Mouse (Mus musculus) limb, embryonic 13.5 days (tissue): ENCODE measurements around the gene Ppp1r27. TPM values are rescaled to one million over a fixed set of nuclear protein-coding genes. Genes with fewer than 3 reads are reported as not detected.

Experiments
- ATAC-seq: fragments of 200-750 bp; cut with Nextera tagmentation; 2 replicates; pipeline ENCODE4 v1.8.0; 2017; ENCODE audit warnings: low read depth, moderate number of reproducible peaks, moderate TSS enrichment; ENCODE audit not compliant: low FRiP score
- H3K27ac ChIP-seq: fragments of 300-500 bp; sonication (generic); 2 replicates; pipeline ENCODE4 v1.5.1; 2015; ENCODE audit warnings: inconsistent platforms, mild to moderate bottlenecking, moderate library complexity
- H3K27me3 ChIP-seq: fragments of 300-500 bp; sonication (generic); 2 replicates; pipeline ENCODE4 v1.6.1; 2015; ENCODE audit warnings: mild to moderate bottlenecking, inconsistent platforms
- H3K36me3 ChIP-seq: fragments of 300-500 bp; sonication (generic); 2 replicates; pipeline ENCODE4 v1.6.1; 2015; ENCODE audit warnings: inconsistent platforms, mild to moderate bottlenecking, moderate library complexity
- H3K4me1 ChIP-seq: fragments of 300-500 bp; sonication (generic); 2 replicates; pipeline ENCODE4 v1.6.1; 2015; ENCODE audit warnings: inconsistent platforms
- H3K4me2 ChIP-seq: fragments of 300-500 bp; sonication (generic); replicated peaks from 2 replicates; pipeline ENCODE4 v1.6.1; 2015; ENCODE audit warnings: inconsistent platforms, mild to moderate bottlenecking, moderate library complexity
- H3K4me3 ChIP-seq: fragments of 300-500 bp; sonication (generic); 2 replicates; pipeline ENCODE4 v1.5.1; 2015; ENCODE audit warnings: moderate library complexity, mild to moderate bottlenecking, inconsistent platforms
- H3K9ac ChIP-seq: fragments of 300-500 bp; sonication (generic); 2 replicates; pipeline ENCODE4 v1.6.1; 2015; ENCODE audit warnings: mild to moderate bottlenecking, inconsistent platforms
- H3K9me3 ChIP-seq: fragments of 300-500 bp; sonication (generic); 2 replicates; pipeline ENCODE4 v1.6.1; 2016; ENCODE audit warnings: inconsistent platforms
- WGBS: fragments of 180-500 bp; shearing (Covaris S2); methylation state at CpG from one replicate; pipeline ENCODE4 v1.1.7; 2015; 5-methylcytosine and 5-hydroxymethylcytosine counted together
- polyA plus RNA-seq: library from polyadenylated mRNA; unstranded; fragments of >200 nt; fragmentation: Nextera tagmentation; extraction: Ambion mirVana; gene quantifications from 2 replicates; pipeline ENCODE4 v1.2.1, GENCODE M21; 2015

Gene Ppp1r27
- polyA plus RNA-seq, 1 experiment from 2014 or later, result 0.59 TPM

- Histone ChIP-seq H3K9ac (no peak overlapping the region), H3K4me3 (no peak overlapping the region), H3K27me3 (peaks cover 49% of the 10 kb centered on the region), H3K9me3 (no peaks in the 10 kb centered on the region), H3K4me1 (peaks cover 41% of the 10 kb centered on the region), H3K36me3 (no peaks in the 10 kb centered on the region), H3K4me2 (no peak overlapping the region), H3K27ac (no peak overlapping the region)
- ATAC-seq, result no peak
- WGBS, result 65% methylated on average over 3 of the region's 3 CpGs
Measured at GRCm38 (mm10) chr11:120535804-120536203, 15.1 kb downstream of the Ppp1r27 start.

- Histone ChIP-seq H3K9me3 (no peaks in the 10 kb centered on the region), H3K4me2 (no peak overlapping the region), H3K4me3 (no peak overlapping the region), H3K27me3 (peaks cover 55% of the 10 kb centered on the region), H3K27ac (no peak overlapping the region), H3K36me3 (no peaks in the 10 kb centered on the region), H3K9ac (no peak overlapping the region), H3K4me1 (peaks cover 40% of the 10 kb centered on the region)
- 75% methylated on average over 3 of the region's 3 CpGs for WGBS
- no peak for ATAC-seq
Measured at GRCm38 (mm10) chr11:120535145-120535544, 15.8 kb downstream of the Ppp1r27 start.

- H3K4me2 ChIP-seq, result no peak overlapping the region
- H3K36me3 ChIP-seq, result no peaks in the 10 kb centered on the region
- H3K27ac ChIP-seq, result no peak overlapping the region
- peaks cover 66% of the 10 kb centered on the region for H3K27me3 ChIP-seq
- WGBS, result 84% methylated on average over 8 of the region's 8 CpGs
- H3K9ac ChIP-seq, result no peak overlapping the region
- peaks cover 33% of the 10 kb centered on the region for H3K4me1 ChIP-seq
- no peak for ATAC-seq
- no peak overlapping the region for H3K4me3 ChIP-seq
- no peaks in the 10 kb centered on the region for H3K9me3 ChIP-seq
Measured at GRCm38 (mm10) chr11:120534093-120534492, 16.8 kb downstream of the Ppp1r27 start.

GRCm38 (mm10) chr11:120531646-120532045, 19.3 kb downstream of the Ppp1r27 start:
- no peaks in the 10 kb centered on the region for H3K36me3 ChIP-seq
- WGBS, result 32% methylated on average over 9 of the region's 9 CpGs
- 0 out of 2 replicates have a peak overlapping the region, but pooled peaks have one; percentile 72 for H3K9ac ChIP-seq
- H3K27me3 ChIP-seq, result peaks cover 83% of the 10 kb centered on the region
- peak overlapping the region; percentile 91 for H3K4me2 ChIP-seq
- H3K4me3 ChIP-seq, result peak overlapping the region; percentile 53
- no peak overlapping the region for H3K27ac ChIP-seq
- no peak for ATAC-seq
- H3K9me3 ChIP-seq, result no peaks in the 10 kb centered on the region
- peaks cover 23% of the 10 kb centered on the region for H3K4me1 ChIP-seq

GRCm38 (mm10) chr11:120530085-120530964, 20.6 kb downstream of the Ppp1r27 start, which contains the start of gene Gcgr:
Gene Gcgr, plus strand, starts transcription at chr11:120530699.
- Histone ChIP-seq H3K27ac (no peak within 1 kb of the TSS), H3K4me2 (peak within 1 kb of the TSS; percentile 91), H3K36me3 (no peaks in the 10 kb centered on the region), H3K27me3 (peaks cover 77% of the 10 kb centered on the region), H3K4me3 (peak within 1 kb of the TSS; percentile 53), H3K9ac (peak within 1 kb of the TSS; percentile 72), H3K4me1 (peaks cover 23% of the 10 kb centered on the region), H3K9me3 (no peaks in the 10 kb centered on the region)
- ATAC-seq, result peak; percentile 40
- WGBS, result 8% methylated on average over 46 of the region's 62 CpGs

- peaks cover 23% of the 10 kb centered on the region for H3K4me1 ChIP-seq
- no peak overlapping the region for H3K9ac ChIP-seq
- H3K9me3 ChIP-seq, result no peaks in the 10 kb centered on the region
- no peak for ATAC-seq
- no peak overlapping the region for H3K27ac ChIP-seq
- no peaks in the 10 kb centered on the region for H3K36me3 ChIP-seq
- H3K4me3 ChIP-seq, result no peak overlapping the region
- WGBS, result 72% methylated on average over 4 of the region's 4 CpGs
- peaks cover 64% of the 10 kb centered on the region for H3K27me3 ChIP-seq
- H3K4me2 ChIP-seq, result no peak overlapping the region
Measured at GRCm38 (mm10) chr11:120528903-120529302, 22.0 kb downstream of the Ppp1r27 start.

GRCm38 (mm10) chr11:120527690-120528354, 23.1 kb downstream of the Ppp1r27 start:
- WGBS, result 80% methylated on average over 9 of the region's 9 CpGs
- Histone ChIP-seq H3K4me1 (peaks cover 23% of the 10 kb centered on the region), H3K27me3 (peaks cover 55% of the 10 kb centered on the region), H3K4me2 (no peak overlapping the region), H3K9me3 (no peaks in the 10 kb centered on the region), H3K36me3 (no peaks in the 10 kb centered on the region), H3K27ac (no peak overlapping the region), H3K9ac (no peak overlapping the region), H3K4me3 (no peak overlapping the region)
- ATAC-seq, result no peak

GRCm38 (mm10) chr11:120525959-120526358, 25.0 kb downstream of the Ppp1r27 start:
- no peaks in the 10 kb centered on the region for H3K36me3 ChIP-seq
- no peak for ATAC-seq
- 87% methylated on average over 2 of the region's 2 CpGs for WGBS
- H3K9ac ChIP-seq, result no peak overlapping the region
- H3K27me3 ChIP-seq, result peaks cover 36% of the 10 kb centered on the region
- H3K27ac ChIP-seq, result no peak overlapping the region
- H3K4me3 ChIP-seq, result no peak overlapping the region
- peaks cover 11% of the 10 kb centered on the region for H3K4me1 ChIP-seq
- no peaks in the 10 kb centered on the region for H3K9me3 ChIP-seq
- H3K4me2 ChIP-seq, result no peak overlapping the region

GRCm38 (mm10) chr11:120522581-120522980, 28.4 kb downstream of the Ppp1r27 start:
- Histone ChIP-seq H3K36me3 (no peaks in the 10 kb centered on the region), H3K4me2 (no peak overlapping the region), H3K9me3 (no peaks in the 10 kb centered on the region), H3K4me1 (peaks cover 11% of the 10 kb centered on the region), H3K4me3 (no peak overlapping the region), H3K27me3 (peaks cover 2% of the 10 kb centered on the region; the same call in 1 of the 2 replicates), H3K9ac (no peak overlapping the region), H3K27ac (no peak overlapping the region)
- WGBS, result 84% methylated on average over 8 of the region's 8 CpGs
- ATAC-seq, result no peak

- ATAC-seq, result no peak
- Histone ChIP-seq H3K4me3 (no peak overlapping the region), H3K27ac (no peak overlapping the region), H3K9ac (peak overlapping the region; percentile 19; the same call in 1 of the 2 replicates), H3K27me3 (no peaks in the 10 kb centered on the region), H3K36me3 (no peaks in the 10 kb centered on the region), H3K9me3 (no peaks in the 10 kb centered on the region), H3K4me2 (no peak overlapping the region), H3K4me1 (peaks cover 11% of the 10 kb centered on the region)
- WGBS, result 76% methylated on average over 5 of the region's 5 CpGs
Measured at GRCm38 (mm10) chr11:120520967-120521540, 29.9 kb downstream of the Ppp1r27 start.

GRCm38 (mm10) chr11:120520498-120520897, 30.4 kb downstream of the Ppp1r27 start:
- Histone ChIP-seq H3K27me3 (no peaks in the 10 kb centered on the region), H3K4me3 (no peak overlapping the region), H3K27ac (no peak overlapping the region), H3K4me2 (no peak overlapping the region), H3K9ac (no peak overlapping the region), H3K36me3 (no peaks in the 10 kb centered on the region), H3K9me3 (no peaks in the 10 kb centered on the region), H3K4me1 (peaks cover 11% of the 10 kb centered on the region)
- 74% methylated on average over 9 of the region's 9 CpGs for whole genome bisulfite sequencing
- ATAC-seq, result no peak

- peak overlapping the region; percentile 31 for H3K4me2 ChIP-seq
- no peaks in the 10 kb centered on the region for H3K9me3 ChIP-seq
- peaks cover 11% of the 10 kb centered on the region for H3K4me1 ChIP-seq
- H3K27ac ChIP-seq, result peak overlapping the region; percentile 3; the same call in 1 of the 2 replicates
- no peak overlapping the region for H3K4me3 ChIP-seq
- WGBS, result 24% methylated on average over 9 of the region's 9 CpGs
- no peak for ATAC-seq
- no peaks in the 10 kb centered on the region for H3K36me3 ChIP-seq
- H3K27me3 ChIP-seq, result no peaks in the 10 kb centered on the region
- H3K9ac ChIP-seq, result peak overlapping the region; percentile 13; the same call in 1 of the 2 replicates
Measured at GRCm38 (mm10) chr11:120519738-120520137, 31.2 kb downstream of the Ppp1r27 start.
